Mouse (Mus musculus): Measurements from ENCODE around the gene Cntrl. TPM values are rescaled to one million over a fixed set of nuclear protein-coding genes. Genes with fewer than 3 reads are reported as not detected.

Gene Cntrl
- polyA plus RNA-seq, 1 experiment from 2014 or later = 21.2 TPM

Other genes starting within 250 kb of the Cntrl start
- gene Cutal, start 235.1 kb upstream of the Cntrl start, polyA plus RNA-seq (2015; fragmentation: Nextera tagmentation; extraction: Ambion mirVana) = 13.2 and 13.6 TPM in 2 replicates
- gene Psmd5, start 234.5 kb upstream of the Cntrl start, polyA plus RNA-seq (2015; fragmentation: Nextera tagmentation; extraction: Ambion mirVana) = 130 and 140 TPM in 2 replicates
- gene Phf19, start 195.5 kb upstream of the Cntrl start, polyA plus RNA-seq (2015; fragmentation: Nextera tagmentation; extraction: Ambion mirVana) = 21.4 and 22.2 TPM in 2 replicates
- 30.3 and 33.2 TPM in 2 replicates for gene Traf1, start 147.7 kb upstream of the Cntrl start, polyA plus RNA-seq (2015; fragmentation: Nextera tagmentation; extraction: Ambion mirVana)
- gene Hc, start 48.1 kb upstream of the Cntrl start, polyA plus RNA-seq (2015; fragmentation: Nextera tagmentation; extraction: Ambion mirVana) = 0.37 and 0.45 TPM in 2 replicates
- 0.46 and 0.50 TPM in 2 replicates for gene AI182371, start 7.9 kb upstream of the Cntrl start, polyA plus RNA-seq (2015; fragmentation: Nextera tagmentation; extraction: Ambion mirVana)
- gene Rab14, start 91.6 kb downstream of the Cntrl start, polyA plus RNA-seq (2015; fragmentation: Nextera tagmentation; extraction: Ambion mirVana) = 309 and 365 TPM in 2 replicates
- 149 and 165 TPM in 2 replicates for gene Gsn, start 146.9 kb downstream of the Cntrl start, polyA plus RNA-seq (2015; fragmentation: Nextera tagmentation; extraction: Ambion mirVana)
- gene Stom, start 227.5 kb downstream of the Cntrl start, polyA plus RNA-seq (2015; fragmentation: Nextera tagmentation; extraction: Ambion mirVana) = 36.9 and 40.4 TPM in 2 replicates